Mouse (Mus musculus): ENCODE results near the gene Arhgap45. TPM values are rescaled to one million over a fixed set of nuclear protein-coding genes. Genes with fewer than 3 reads are reported as not detected.
"Not testable (repeated sequence)": the region's sequence is repeated elsewhere in the genome, so short reads cannot be mapped to it uniquely, and the experiment has no call there.

Gene Arhgap45
- polyA plus RNA-seq, 1 experiment from 2014 or later = 1.2 TPM

DNA sequence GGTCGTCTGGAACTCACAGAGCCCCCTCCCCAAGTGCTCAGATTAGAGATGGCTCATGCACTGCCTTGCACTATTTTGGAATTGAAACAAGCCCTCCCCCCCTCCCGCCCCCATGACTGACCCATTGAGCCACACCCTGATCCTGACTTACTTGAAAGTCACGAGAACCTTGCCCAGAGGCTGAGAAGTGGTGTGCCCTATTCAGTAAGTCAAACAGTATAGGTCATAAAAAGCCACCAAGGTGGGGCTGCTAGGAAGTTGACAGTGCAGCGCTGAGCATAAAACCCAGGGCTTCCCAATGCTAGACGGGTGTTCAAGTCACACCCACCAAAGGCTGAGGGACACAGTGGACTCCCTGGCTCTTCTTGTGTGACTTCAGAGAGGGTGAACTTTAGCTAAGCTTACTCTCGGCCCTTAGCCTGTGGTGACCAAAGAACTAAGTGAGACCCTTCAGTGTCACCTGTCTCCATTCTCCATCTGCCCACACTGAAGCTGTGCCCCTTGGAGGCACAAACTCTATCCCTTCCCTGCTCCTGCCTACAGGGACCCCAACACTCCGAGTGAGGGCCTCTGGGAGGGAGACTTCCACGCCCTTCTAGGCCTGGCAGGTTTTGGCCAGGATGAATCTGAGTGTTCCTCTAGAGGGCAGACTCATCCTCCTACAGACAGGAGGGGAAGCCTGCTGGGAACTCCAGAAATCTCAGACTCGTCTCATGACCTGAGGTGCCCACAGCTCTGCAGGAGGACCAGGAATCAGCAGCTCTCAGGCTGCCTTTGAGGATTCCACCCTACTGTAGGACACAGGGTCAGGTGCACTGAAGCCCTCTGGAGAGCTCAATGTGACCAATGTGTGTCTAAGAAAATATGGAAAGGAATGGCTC, 17.3 kb downstream of the Arhgap45 start:
- Histone ChIP-seq H3K9ac (ENCODE audit: low read depth, low read length) (no peak overlapping the region), H3K4me1 (ENCODE audit: control insufficient read depth, insufficient read depth, low read length) (peaks cover 13% of the 10 kb centered on the region), H3K4me3 (ENCODE audit: low read depth, low read length) (no peak overlapping the region), H3K27ac (ENCODE audit: low read length) (no peak overlapping the region), H3K4me2 (ENCODE audit: low read length) (no peak overlapping the region), H3K27me3 (ENCODE audit: control insufficient read depth, insufficient read depth, low read depth, low read length) (no peaks in the 10 kb centered on the region), H3K36me3 (ENCODE audit: control insufficient read depth, insufficient read depth, low read length) (peaks cover 23% of the 10 kb centered on the region), H3K9me3 (replicated peaks; ENCODE audit: control insufficient read depth, low read length, poor library complexity, severe bottlenecking) (no peaks in the 10 kb centered on the region)
- 51% methylated on average over 9 of the region's 9 CpGs for WGBS
- no peak for ATAC-seq

DNA sequence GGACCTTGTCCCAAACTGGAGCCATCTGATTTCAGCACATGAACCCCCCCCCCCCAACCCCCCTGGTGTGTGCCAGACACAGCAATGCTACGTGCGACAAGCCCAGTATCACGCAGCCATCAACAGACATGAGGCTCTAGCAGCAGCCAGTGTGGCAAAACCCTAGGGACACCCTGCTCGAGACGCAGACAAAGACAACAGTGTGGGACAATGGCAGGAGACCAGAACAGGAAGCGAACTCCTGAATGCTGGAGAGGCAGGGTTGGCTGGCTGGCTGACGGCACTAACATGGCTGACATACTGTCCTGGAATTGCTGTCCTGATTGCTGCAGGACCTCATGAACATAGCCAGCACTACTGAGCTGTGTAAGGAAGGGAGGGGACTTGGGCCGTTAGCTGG, 18.7 kb downstream of the Arhgap45 start:
- H3K27ac ChIP-seq (ENCODE audit: low read length) = peak overlapping the region; percentile 7; the same call in 1 of the 2 replicates
- ATAC-seq = no peak
- no peaks in the 10 kb centered on the region for H3K27me3 ChIP-seq (ENCODE audit: control insufficient read depth, insufficient read depth, low read depth, low read length)
- H3K9me3 ChIP-seq (replicated peaks; ENCODE audit: control insufficient read depth, low read length, poor library complexity, severe bottlenecking) = no peaks in the 10 kb centered on the region
- WGBS = 82% methylated on average over 8 of the region's 8 CpGs
- peaks cover 16% of the 10 kb centered on the region for H3K4me1 ChIP-seq (ENCODE audit: control insufficient read depth, insufficient read depth, low read length)
- 0 out of 2 replicates have a peak overlapping the region, but pooled peaks have one; percentile 6 for H3K9ac ChIP-seq (ENCODE audit: low read depth, low read length)
- peaks cover 23% of the 10 kb centered on the region for H3K36me3 ChIP-seq (ENCODE audit: control insufficient read depth, insufficient read depth, low read length)
- no peak overlapping the region for H3K4me3 ChIP-seq (ENCODE audit: low read depth, low read length)
- no peak overlapping the region for H3K4me2 ChIP-seq (ENCODE audit: low read length)

DNA sequence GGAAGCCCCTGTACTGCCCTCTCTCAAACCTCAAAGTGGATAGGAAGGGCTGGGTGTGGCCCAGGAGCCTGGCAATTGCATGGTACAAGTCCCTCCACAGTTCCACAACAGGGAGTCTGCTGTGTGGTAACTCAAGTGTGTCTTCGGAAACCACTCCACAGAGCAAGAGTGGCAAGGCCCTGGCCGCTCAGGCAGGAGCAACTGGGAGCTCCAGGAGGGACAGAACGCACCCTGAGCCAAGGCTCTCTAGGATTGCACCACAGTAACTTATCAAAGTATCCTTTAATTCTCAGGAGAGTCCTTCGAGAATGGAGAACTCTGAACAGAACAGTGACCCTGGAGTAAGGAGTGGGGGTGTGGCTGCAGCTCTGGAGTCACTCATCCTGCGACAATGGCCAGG, 19.2 kb downstream of the Arhgap45 start:
- Histone ChIP-seq H3K4me1 (ENCODE audit: control insufficient read depth, insufficient read depth, low read length) (peaks cover 16% of the 10 kb centered on the region), H3K4me3 (ENCODE audit: low read depth, low read length) (no peak overlapping the region), H3K36me3 (ENCODE audit: control insufficient read depth, insufficient read depth, low read length) (peaks cover 23% of the 10 kb centered on the region), H3K9ac (ENCODE audit: low read depth, low read length) (0 out of 2 replicates have a peak overlapping the region, but pooled peaks have one; percentile 6), H3K4me2 (ENCODE audit: low read length) (no peak overlapping the region), H3K9me3 (replicated peaks; ENCODE audit: control insufficient read depth, low read length, poor library complexity, severe bottlenecking) (no peaks in the 10 kb centered on the region), H3K27me3 (ENCODE audit: control insufficient read depth, insufficient read depth, low read depth, low read length) (no peaks in the 10 kb centered on the region), H3K27ac (ENCODE audit: low read length) (peak overlapping the region; percentile 7; the same call in 1 of the 2 replicates)
- 91% methylated on average over 5 of the region's 5 CpGs for WGBS
- ATAC-seq = no peak

DNA sequence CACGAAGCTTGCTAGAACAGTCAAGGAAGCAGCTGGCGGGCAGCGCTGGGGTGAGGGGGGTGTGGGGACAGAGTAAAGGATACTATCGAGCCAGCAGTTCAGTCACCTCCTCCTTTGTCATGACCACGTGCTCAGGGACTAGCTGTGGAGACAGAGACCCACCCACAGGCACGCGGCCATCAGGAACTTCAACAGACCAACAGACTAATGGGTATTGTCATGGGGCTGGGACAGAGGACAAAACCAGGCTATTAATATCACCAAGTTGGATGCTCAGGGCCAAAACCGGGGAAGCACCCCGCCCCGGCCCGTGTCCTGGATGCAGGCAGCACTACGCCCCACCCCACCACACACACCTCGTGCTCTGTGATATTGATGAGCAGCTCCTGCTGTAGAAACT, 20.4 kb downstream of the Arhgap45 start:
- Histone ChIP-seq H3K4me1 (ENCODE audit: control insufficient read depth, insufficient read depth, low read length) (peaks cover 16% of the 10 kb centered on the region), H3K36me3 (ENCODE audit: control insufficient read depth, insufficient read depth, low read length) (peaks cover 23% of the 10 kb centered on the region), H3K4me3 (ENCODE audit: low read depth, low read length) (no peak overlapping the region), H3K9ac (ENCODE audit: low read depth, low read length) (no peak overlapping the region), H3K9me3 (replicated peaks; ENCODE audit: control insufficient read depth, low read length, poor library complexity, severe bottlenecking) (no peaks in the 10 kb centered on the region), H3K4me2 (ENCODE audit: low read length) (no peak overlapping the region), H3K27me3 (ENCODE audit: control insufficient read depth, insufficient read depth, low read depth, low read length) (no peaks in the 10 kb centered on the region), H3K27ac (ENCODE audit: low read length) (no peak overlapping the region)
- ATAC-seq = no peak
- 94% methylated on average over 13 of the region's 13 CpGs for WGBS

DNA sequence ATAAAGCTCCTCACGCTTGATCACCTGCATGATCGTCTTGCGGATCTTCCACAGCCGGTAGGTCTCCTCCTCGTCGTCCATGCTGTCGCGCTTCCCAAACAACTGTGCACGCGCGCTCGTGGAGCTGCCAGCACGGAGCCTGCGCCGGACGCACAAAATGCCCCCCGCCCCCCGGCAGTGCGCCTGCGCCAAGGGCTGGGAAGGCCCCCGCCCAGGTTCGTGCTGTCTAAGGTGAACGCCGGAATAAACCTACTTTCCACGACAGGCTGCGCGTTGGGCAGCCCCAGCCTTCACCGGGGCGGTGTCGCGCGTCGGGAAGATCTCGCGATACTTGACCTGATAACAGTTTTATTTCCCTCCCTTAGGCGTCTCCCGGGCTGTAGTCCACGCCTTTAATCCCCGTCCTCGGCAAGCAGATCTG, 23.1 kb downstream of the Arhgap45 start, which contains the start of gene Polr2e:
Gene Polr2e, minus strand, starts transcription at position 237 of the 421 bp plus-strand sequence.
- H3K4me1 ChIP-seq (ENCODE audit: control insufficient read depth, insufficient read depth, low read length) = peaks cover 16% of the 10 kb centered on the region
- H3K9me3 ChIP-seq (replicated peaks; ENCODE audit: control insufficient read depth, low read length, poor library complexity, severe bottlenecking) = no peaks in the 10 kb centered on the region
- H3K4me3 ChIP-seq (ENCODE audit: low read depth, low read length) = peak within 1 kb of the TSS; percentile 65
- H3K27ac ChIP-seq (ENCODE audit: low read length) = peak within 1 kb of the TSS; percentile 60
- ATAC-seq = peak; percentile 97
- H3K4me2 ChIP-seq (ENCODE audit: low read length) = peak within 1 kb of the TSS; percentile 71
- under 1% methylated on average over 40 of the region's 40 CpGs for WGBS
- H3K36me3 ChIP-seq (ENCODE audit: control insufficient read depth, insufficient read depth, low read length) = peaks cover 23% of the 10 kb centered on the region
- peak within 1 kb of the TSS; percentile 80 for H3K9ac ChIP-seq (ENCODE audit: low read depth, low read length)
- H3K27me3 ChIP-seq (ENCODE audit: control insufficient read depth, insufficient read depth, low read depth, low read length) = no peaks in the 10 kb centered on the region

DNA sequence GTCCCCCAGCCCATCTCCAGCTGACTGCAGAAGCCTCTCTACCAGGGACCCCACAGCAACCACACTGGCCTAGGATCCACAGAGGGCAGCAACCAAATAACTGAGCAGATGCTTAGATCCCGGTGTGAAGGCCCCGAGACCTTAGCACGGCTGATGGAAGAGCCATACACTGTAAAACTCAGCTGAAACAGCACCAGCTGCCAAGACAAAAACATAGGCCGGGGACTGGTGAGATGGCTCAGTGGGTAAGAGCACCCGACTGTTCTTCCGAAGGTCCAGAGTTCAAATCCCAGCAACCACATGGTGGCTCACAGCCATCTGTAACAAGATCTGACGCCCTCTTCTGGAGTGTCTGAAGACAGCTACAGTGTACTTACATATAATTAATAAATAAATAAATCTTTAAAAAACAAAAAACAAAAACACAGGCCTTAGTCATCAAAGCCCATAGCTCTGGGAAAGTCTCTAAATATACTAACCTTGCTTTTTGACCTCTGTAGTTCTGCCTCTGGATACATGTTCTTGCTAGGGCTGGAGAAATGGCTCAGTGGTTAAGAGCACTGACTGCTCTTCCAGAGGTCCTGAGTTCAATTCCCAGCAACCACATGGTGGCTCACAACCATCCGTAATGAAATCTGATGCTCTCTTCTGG, 25.1 kb downstream of the Arhgap45 start:
- not testable (repeated sequence) for H3K9ac ChIP-seq (ENCODE audit: low read depth, low read length); H3K9me3 ChIP-seq (replicated peaks; ENCODE audit: control insufficient read depth, low read length, poor library complexity, severe bottlenecking); H3K27ac ChIP-seq (ENCODE audit: low read length); H3K36me3 ChIP-seq (ENCODE audit: control insufficient read depth, insufficient read depth, low read length); H3K27me3 ChIP-seq (ENCODE audit: control insufficient read depth, insufficient read depth, low read depth, low read length); H3K4me2 ChIP-seq (ENCODE audit: low read length); H3K4me3 ChIP-seq (ENCODE audit: low read depth, low read length); ATAC-seq
- peaks cover 16% of the 10 kb centered on the region for H3K4me1 ChIP-seq (ENCODE audit: control insufficient read depth, insufficient read depth, low read length)
- WGBS = 79% methylated on average over 8 of the region's 8 CpGs

DNA sequence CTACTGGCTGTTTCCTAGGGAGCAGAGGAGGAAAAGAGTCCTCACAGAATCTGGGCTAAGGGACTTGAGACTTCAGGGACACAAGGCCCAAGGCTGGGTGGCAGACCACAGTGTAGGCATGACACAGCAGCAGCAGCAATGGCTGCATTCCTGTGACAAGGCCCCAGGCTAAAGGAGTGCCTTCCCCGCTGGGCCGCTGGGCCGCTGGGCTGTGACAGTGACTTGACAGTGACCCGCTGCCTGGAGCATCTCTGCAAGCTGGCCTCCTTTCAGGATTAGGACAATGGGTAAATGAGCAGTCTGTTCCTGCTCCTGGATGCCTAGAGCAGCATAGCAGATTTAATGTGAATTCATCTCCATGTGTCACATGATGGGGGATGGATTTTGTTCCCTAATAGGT, 27.6 kb downstream of the Arhgap45 start:
- no peaks in the 10 kb centered on the region for H3K9me3 ChIP-seq (replicated peaks; ENCODE audit: control insufficient read depth, low read length, poor library complexity, severe bottlenecking)
- no peaks in the 10 kb centered on the region; the same call in 1 of the 2 replicates for H3K4me1 ChIP-seq (ENCODE audit: control insufficient read depth, insufficient read depth, low read length)
- H3K4me2 ChIP-seq (ENCODE audit: low read length) = no peak overlapping the region
- no peak overlapping the region for H3K9ac ChIP-seq (ENCODE audit: low read depth, low read length)
- no peak for ATAC-seq
- H3K36me3 ChIP-seq (ENCODE audit: control insufficient read depth, insufficient read depth, low read length) = no peaks in the 10 kb centered on the region
- H3K27ac ChIP-seq (ENCODE audit: low read length) = 0 out of 2 replicates have a peak overlapping the region, but pooled peaks have one; percentile 25
- H3K27me3 ChIP-seq (ENCODE audit: control insufficient read depth, insufficient read depth, low read depth, low read length) = no peaks in the 10 kb centered on the region
- WGBS = 27% methylated on average over 4 of the region's 4 CpGs
- H3K4me3 ChIP-seq (ENCODE audit: low read depth, low read length) = no peak overlapping the region

DNA sequence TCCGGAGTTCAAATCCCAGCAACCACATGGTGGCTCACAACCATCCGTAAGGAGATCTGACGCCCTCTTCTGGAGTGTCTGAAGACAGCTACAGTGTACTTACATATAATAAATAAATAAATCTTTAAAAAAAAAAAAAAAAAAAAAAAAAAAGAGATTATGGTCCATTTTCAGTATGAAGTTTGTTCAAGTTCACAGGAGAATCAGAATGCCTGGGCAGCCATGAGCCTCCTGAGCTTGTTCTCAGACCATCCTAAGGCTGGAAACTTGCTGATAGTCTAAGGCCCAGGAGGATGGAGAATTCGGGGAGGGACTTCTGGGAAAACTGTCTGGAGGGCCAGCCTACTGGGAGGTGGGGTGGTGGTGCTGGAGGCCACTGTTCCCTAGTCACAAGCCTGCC, 28.9 kb downstream of the Arhgap45 start:
- H3K4me3 ChIP-seq (ENCODE audit: low read depth, low read length); H3K27me3 ChIP-seq (ENCODE audit: control insufficient read depth, insufficient read depth, low read depth, low read length); ATAC-seq; H3K9me3 ChIP-seq (replicated peaks; ENCODE audit: control insufficient read depth, low read length, poor library complexity, severe bottlenecking); H3K27ac ChIP-seq (ENCODE audit: low read length); H3K9ac ChIP-seq (ENCODE audit: low read depth, low read length); H3K4me1 ChIP-seq (ENCODE audit: control insufficient read depth, insufficient read depth, low read length); H3K36me3 ChIP-seq (ENCODE audit: control insufficient read depth, insufficient read depth, low read length); H3K4me2 ChIP-seq (ENCODE audit: low read length): not testable (repeated sequence)
- 89% methylated on average over 2 of the region's 4 CpGs for WGBS

DNA sequence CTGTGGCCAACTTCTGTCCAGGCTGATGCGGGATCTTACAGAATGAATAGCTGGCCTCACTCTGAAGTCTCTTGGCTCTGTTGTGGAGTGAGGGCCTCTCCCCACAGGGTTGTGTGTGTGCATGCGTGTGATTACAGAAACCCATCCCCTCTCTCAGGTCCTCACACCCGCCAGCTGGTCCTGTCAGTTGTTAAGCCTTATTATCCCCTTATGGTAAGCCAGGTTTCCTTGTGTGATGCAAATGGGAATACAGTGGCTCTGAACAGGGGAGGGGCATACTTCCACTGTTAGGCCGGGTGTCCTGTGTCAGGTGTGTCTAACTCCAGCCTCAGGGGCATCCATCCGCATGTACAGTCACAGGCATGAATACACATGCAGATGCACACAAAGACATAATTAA, 29.3 kb downstream of the Arhgap45 start:
- Histone ChIP-seq H3K27me3 (ENCODE audit: control insufficient read depth, insufficient read depth, low read depth, low read length) (no peaks in the 10 kb centered on the region), H3K9ac (ENCODE audit: low read depth, low read length) (no peak overlapping the region), H3K4me1 (ENCODE audit: control insufficient read depth, insufficient read depth, low read length) (no peaks in the 10 kb centered on the region)

More for the DNA sequence above, 29.3 kb downstream of the Arhgap45 start:
- no peak for ATAC-seq
- 69% methylated on average over 5 of the region's 5 CpGs for WGBS
- Histone ChIP-seq H3K9me3 (replicated peaks; ENCODE audit: control insufficient read depth, low read length, poor library complexity, severe bottlenecking) (no peaks in the 10 kb centered on the region), H3K4me3 (ENCODE audit: low read depth, low read length) (no peak overlapping the region), H3K27ac (ENCODE audit: low read length) (no peak overlapping the region), H3K4me2 (ENCODE audit: low read length) (no peak overlapping the region), H3K36me3 (ENCODE audit: control insufficient read depth, insufficient read depth, low read length) (no peaks in the 10 kb centered on the region)

Measured in midbrain, embryonic 16.5 days (tissue).